Mouse (Mus musculus) stomach, postnatal 0 days (tissue): ENCODE results near the gene Cmtm2a. TPM values are rescaled to one million over a fixed set of nuclear protein-coding genes. Genes with fewer than 3 reads are reported as not detected.
A peak's percentile ranks its signal among the peaks of the same experiment; 100 is the strongest.

Experiments
- ATAC-seq: fragments of 200-750 bp; cut with Nextera tagmentation; 2 replicates; pipeline ENCODE4 v1.8.0; 2017; ENCODE audit not compliant: low FRiP score, low TSS enrichment
- DNase-seq: peaks from one replicate; pipeline ENCODE4 v3.0.0-alpha.2; 2016; ENCODE audit warnings: low spot score
- H3K27ac ChIP-seq: fragments of 300-500 bp; sonication (generic); replicated peaks from 2 replicates; pipeline ENCODE4 v1.5.1; 2014; ENCODE audit warnings: mild to moderate bottlenecking, control low read depth
- H3K27me3 ChIP-seq: fragments of 300-500 bp; sonication (generic); 2 replicates; pipeline ENCODE4 v1.6.1; 2014; ENCODE audit warnings: low read length; ENCODE audit not compliant: control insufficient read depth, insufficient read depth
- H3K36me3 ChIP-seq: fragments of 300-500 bp; sonication (generic); 2 replicates; pipeline ENCODE4 v1.6.1; 2014; ENCODE audit warnings: low read length, mixed read lengths; ENCODE audit not compliant: control insufficient read depth, insufficient read depth
- H3K4me1 ChIP-seq: fragments of 300-500 bp; sonication (generic); replicated peaks from 2 replicates; pipeline ENCODE4 v1.6.1; 2014; ENCODE audit warnings: antibody characterized with exemption; ENCODE audit not compliant: control insufficient read depth, insufficient read depth
- H3K4me2 ChIP-seq: fragments of 300-500 bp; sonication (generic); replicated peaks from 2 replicates; pipeline ENCODE4 v1.6.1; 2014; ENCODE audit warnings: low read depth, mild to moderate bottlenecking, control low read depth, moderate library complexity
- H3K4me3 ChIP-seq: fragments of 300-500 bp; sonication (generic); 2 replicates; pipeline ENCODE4 v1.5.1; 2014; ENCODE audit warnings: low read depth, low read length, control low read depth
- H3K9ac ChIP-seq: fragments of 300-500 bp; sonication (generic); 2 replicates; pipeline ENCODE4 v1.6.1; 2014; ENCODE audit warnings: mild to moderate bottlenecking, low read length, control low read depth, mixed read lengths
- H3K9me3 ChIP-seq: fragments of 300-500 bp; sonication (generic); 2 replicates; pipeline ENCODE4 v1.6.1; 2016; ENCODE audit warnings: low read length; ENCODE audit not compliant: control insufficient read depth
- CTCF ChIP-seq: IDR thresholded peaks from 2 replicates; pipeline ENCODE4 v1.5.1; 2016; ENCODE audit warnings: antibody characterized with exemption, low read depth, mild to moderate bottlenecking, moderate library complexity
- EP300 ChIP-seq: optimal IDR thresholded peaks from 2 replicates; pipeline ENCODE3; 2016; ENCODE audit warnings: antibody characterized with exemption
- WGBS: fragments of 180-500 bp; shearing (Covaris S2); extraction: QIAGEN DNeasy Blood & Tissue Kit; methylation state at CpG from one replicate; pipeline ENCODE4 v1.1.7; 2014; 5-methylcytosine and 5-hydroxymethylcytosine counted together
- polyA plus RNA-seq: library from polyadenylated mRNA; unstranded; fragments of >200 nt; fragmentation: Nextera tagmentation; extraction: Ambion mirVana; gene quantifications from 2 replicates; pipeline ENCODE4 v1.2.1, GENCODE M21; 2015

Gene Cmtm2a
- polyA plus RNA-seq, 1 experiment from 2014 or later = not detected

DNA sequence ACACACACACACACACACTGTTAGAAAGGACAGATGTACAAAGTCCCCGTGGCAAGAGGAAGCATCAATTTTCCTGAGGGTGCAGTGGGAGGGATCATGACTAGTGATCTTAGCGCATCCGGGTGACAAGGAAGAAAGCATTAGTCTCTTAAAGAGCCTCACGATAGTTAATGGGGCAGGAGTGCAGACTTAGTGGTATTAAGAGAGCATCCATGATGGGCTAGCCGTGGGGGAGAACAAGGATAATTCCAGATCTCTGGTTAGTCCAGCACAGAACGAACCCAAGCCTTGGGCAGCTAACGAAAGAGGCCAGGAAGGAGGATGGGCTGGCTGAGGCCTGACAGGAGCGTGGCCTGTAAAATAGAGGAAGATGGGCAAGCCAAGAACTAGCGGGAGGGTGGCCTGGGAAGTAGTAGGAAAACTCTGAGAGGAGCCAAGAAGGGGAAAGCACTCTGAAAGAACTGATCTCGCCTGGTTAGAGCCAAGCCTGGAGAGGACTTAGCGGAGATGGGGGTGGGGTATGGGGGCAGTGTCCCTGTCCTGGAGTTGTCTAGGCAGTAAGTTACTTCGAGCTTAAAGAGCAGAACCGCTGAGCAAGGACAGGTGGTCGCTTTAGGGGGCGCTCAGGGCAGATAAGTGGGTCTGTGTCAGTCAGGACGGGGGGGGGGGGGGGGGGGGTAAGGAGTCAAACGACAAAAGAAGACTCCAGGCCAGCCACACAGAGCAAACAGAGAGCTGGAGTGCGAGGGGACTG is 46.4 kb upstream of the Cmtm2a start, which contains the start of gene Cmtm3:
TSS of gene Cmtm3 (plus strand) at position 182 of the 754 bp plus-strand sequence.
- Histone ChIP-seq H3K4me2 (peak within 1 kb of the TSS; percentile 78), H3K36me3 (0 out of 2 replicates have a peak, but pooled peaks cover 2% of the 10 kb centered on the region), H3K27me3 (no peaks in the 10 kb centered on the region), H3K4me3 (peak within 1 kb of the TSS; percentile 63), H3K27ac (peak within 1 kb of the TSS; percentile 69), H3K9me3 (no peaks in the 10 kb centered on the region), H3K4me1 (no peaks in the 10 kb centered on the region), H3K9ac (peak within 1 kb of the TSS; percentile 78)
- ATAC-seq (no peak), DNase-seq (peak; percentile 19)
- TF ChIP-seq EP300 (no peak), CTCF (no peak)
- 15% methylated on average over 17 of the region's 18 CpGs for WGBS

GRCm38 (mm10) chr8:104337890-104338289 is 44.9 kb upstream of the Cmtm2a start:
- DNase-seq (peak; percentile 9), ATAC-seq (no peak)
- 52% methylated on average over 3 of the region's 3 CpGs for WGBS
- H3K9me3 ChIP-seq = no peaks in the 10 kb centered on the region
- H3K9ac ChIP-seq = no peak overlapping the region
- no peaks in the 10 kb centered on the region for H3K36me3 ChIP-seq
- TF ChIP-seq CTCF = peak; percentile 31
- no peak for TF ChIP-seq EP300
- no peak overlapping the region for H3K4me2 ChIP-seq
- no peak overlapping the region for H3K4me3 ChIP-seq
- H3K4me1 ChIP-seq = no peaks in the 10 kb centered on the region
- no peaks in the 10 kb centered on the region for H3K27me3 ChIP-seq
- no peak overlapping the region for H3K27ac ChIP-seq

- H3K4me1 ChIP-seq = no peaks in the 10 kb centered on the region
- no peak overlapping the region for H3K4me3 ChIP-seq
- no peaks in the 10 kb centered on the region for H3K27me3 ChIP-seq
- WGBS = 92% methylated on average over 1 of the region's 1 CpGs
- peak; percentile 5 for DNase-seq
- no peak overlapping the region for H3K4me2 ChIP-seq
- no peaks in the 10 kb centered on the region for H3K36me3 ChIP-seq
- no peak overlapping the region for H3K27ac ChIP-seq
- no peak overlapping the region for H3K9ac ChIP-seq
- no peaks in the 10 kb centered on the region for H3K9me3 ChIP-seq
- TF ChIP-seq CTCF (no peak), EP300 (no peak)
- ATAC-seq = no peak
Measured at GRCm38 (mm10) chr8:104336806-104337205, 43.8 kb upstream of the Cmtm2a start.

- Histone ChIP-seq H3K4me2 (no peak overlapping the region), H3K36me3 (no peaks in the 10 kb centered on the region), H3K9me3 (no peaks in the 10 kb centered on the region), H3K9ac (no peak overlapping the region), H3K27me3 (no peaks in the 10 kb centered on the region), H3K4me3 (no peak overlapping the region), H3K27ac (no peak overlapping the region; the same call in 1 of the 2 replicates), H3K4me1 (no peaks in the 10 kb centered on the region)
- TF ChIP-seq EP300 (no peak), CTCF (no peak)
- DNase-seq (peak; percentile 4), ATAC-seq (no peak)
- 67% methylated on average over 1 of the region's 1 CpGs for WGBS
Measured at GRCm38 (mm10) chr8:104334196-104334595, 41.2 kb upstream of the Cmtm2a start.

DNA sequence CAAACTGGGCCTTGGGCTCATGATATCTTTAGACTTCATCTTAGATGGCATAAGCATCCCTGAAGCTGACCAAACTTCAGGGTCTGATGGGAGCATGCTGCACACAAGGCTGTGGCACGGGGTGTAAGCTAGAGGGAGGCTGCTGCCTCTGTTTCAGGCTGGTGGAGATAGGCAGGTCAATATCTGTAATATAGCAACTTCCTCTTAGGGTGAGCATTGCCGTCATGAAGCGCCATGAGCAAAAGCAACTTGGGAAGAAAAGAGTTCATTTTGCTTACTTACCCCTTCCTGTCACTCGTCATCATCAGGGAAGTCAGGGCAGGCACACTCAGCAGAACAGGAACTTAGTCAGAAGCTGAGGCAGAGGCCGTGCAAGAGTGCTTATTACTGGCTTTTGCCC is 40.8 kb upstream of the Cmtm2a start:
- H3K27me3 ChIP-seq = no peaks in the 10 kb centered on the region
- no peak overlapping the region for H3K9ac ChIP-seq
- WGBS = 52% methylated on average over 5 of the region's 5 CpGs
- no peak overlapping the region; the same call in 1 of the 2 replicates for H3K27ac ChIP-seq
- no peaks in the 10 kb centered on the region for H3K4me1 ChIP-seq
- H3K9me3 ChIP-seq = no peaks in the 10 kb centered on the region
- no peak overlapping the region for H3K4me3 ChIP-seq
- DNase-seq (peak; percentile 6), ATAC-seq (no peak)
- no peaks in the 10 kb centered on the region for H3K36me3 ChIP-seq
- TF ChIP-seq CTCF (no peak), EP300 (no peak)
- no peak overlapping the region for H3K4me2 ChIP-seq
